Mouse (Mus musculus) neural tube, embryonic 13.5 days (tissue): ENCODE results near the gene Plxna4. TPM values are rescaled to one million over a fixed set of nuclear protein-coding genes. Genes with fewer than 3 reads are reported as not detected.

Experiments used
- ATAC-seq: fragments of 200-750 bp; cut with Nextera tagmentation; 2 replicates; pipeline ENCODE4 v1.8.0; 2017; ENCODE audit warnings: low read depth, mild to moderate bottlenecking, moderate TSS enrichment, moderate library complexity
- H3K27ac ChIP-seq: fragments of 300-500 bp; sonication (generic); replicated peaks from 2 replicates; pipeline ENCODE4 v1.5.1; 2015; ENCODE audit warnings: moderate library complexity, mild to moderate bottlenecking, inconsistent platforms
- H3K27me3 ChIP-seq: fragments of 300-500 bp; sonication (generic); 2 replicates; pipeline ENCODE4 v1.6.1; 2015; ENCODE audit warnings: mild to moderate bottlenecking, inconsistent platforms
- H3K36me3 ChIP-seq: fragments of 300-500 bp; sonication (generic); 2 replicates; pipeline ENCODE4 v1.6.1; 2015; ENCODE audit warnings: mild to moderate bottlenecking, inconsistent platforms
- H3K4me1 ChIP-seq: fragments of 300-500 bp; sonication (generic); replicated peaks from 2 replicates; pipeline ENCODE4 v1.6.1; 2015; ENCODE audit warnings: inconsistent platforms
- H3K4me2 ChIP-seq: fragments of 300-500 bp; sonication (generic); 2 replicates; pipeline ENCODE4 v1.6.1; 2015; ENCODE audit warnings: inconsistent platforms, mild to moderate bottlenecking, moderate library complexity
- H3K4me3 ChIP-seq: fragments of 300-500 bp; sonication (generic); 2 replicates; pipeline ENCODE4 v1.5.1; 2015; ENCODE audit warnings: mild to moderate bottlenecking, inconsistent platforms
- H3K9ac ChIP-seq: fragments of 300-500 bp; sonication (generic); 2 replicates; pipeline ENCODE4 v1.6.1; 2015; ENCODE audit warnings: moderate library complexity, mild to moderate bottlenecking, inconsistent platforms
- H3K9me3 ChIP-seq: fragments of 300-500 bp; sonication (generic); 2 replicates; pipeline ENCODE4 v1.6.1; 2016; ENCODE audit warnings: inconsistent platforms
- WGBS: fragments of 180-500 bp; shearing (Covaris S2); methylation state at CpG from one replicate; pipeline ENCODE4 v1.1.7; 2015; 5-methylcytosine and 5-hydroxymethylcytosine counted together
- polyA plus RNA-seq: library from polyadenylated mRNA; unstranded; fragments of >200 nt; fragmentation: Nextera tagmentation; extraction: Ambion mirVana; gene quantifications from 2 replicates; pipeline ENCODE4 v1.2.1, GENCODE M21; 2015

Gene Plxna4
- polyA plus RNA-seq, 1 experiment from 2014 or later = 17.1 TPM

GRCm38 (mm10) chr6:32183651-32184185 is 404.3 kb downstream of the Plxna4 start:
- H3K4me3 ChIP-seq = no peak overlapping the region
- H3K36me3 ChIP-seq = peaks cover 75% of the 10 kb centered on the region
- no peak for ATAC-seq
- no peaks in the 10 kb centered on the region for H3K27me3 ChIP-seq
- no peak overlapping the region for H3K4me2 ChIP-seq
- H3K9ac ChIP-seq = no peak overlapping the region
- WGBS = 72% methylated on average over 6 of the region's 6 CpGs
- H3K27ac ChIP-seq = no peak overlapping the region
- H3K9me3 ChIP-seq = no peaks in the 10 kb centered on the region
- 0 out of 2 replicates have a peak, but pooled peaks cover 5% of the 10 kb centered on the region for H3K4me1 ChIP-seq

GRCm38 (mm10) chr6:32180012-32180358 is 408.0 kb downstream of the Plxna4 start:
- Histone ChIP-seq H3K9ac (no peak overlapping the region), H3K27me3 (no peaks in the 10 kb centered on the region), H3K4me1 (0 out of 2 replicates have a peak, but pooled peaks cover 5% of the 10 kb centered on the region), H3K9me3 (no peaks in the 10 kb centered on the region), H3K4me2 (no peak overlapping the region), H3K27ac (no peak overlapping the region), H3K36me3 (peaks cover 75% of the 10 kb centered on the region), H3K4me3 (no peak overlapping the region)
- WGBS = 79% methylated on average over 5 of the region's 5 CpGs
- ATAC-seq = no peak

- no peak overlapping the region for H3K4me2 ChIP-seq
- 0 out of 2 replicates have a peak, but pooled peaks cover 5% of the 10 kb centered on the region for H3K4me1 ChIP-seq
- no peak for ATAC-seq
- peaks cover 75% of the 10 kb centered on the region for H3K36me3 ChIP-seq
- H3K9ac ChIP-seq = no peak overlapping the region
- no peak overlapping the region for H3K27ac ChIP-seq
- H3K9me3 ChIP-seq = no peaks in the 10 kb centered on the region
- no peak overlapping the region for H3K4me3 ChIP-seq
- WGBS = 90% methylated on average over 2 of the region's 2 CpGs
- H3K27me3 ChIP-seq = no peaks in the 10 kb centered on the region
These were observed 408.5 kb downstream of the Plxna4 start for GRCm38 (mm10) chr6:32179346-32180011.

DNA sequence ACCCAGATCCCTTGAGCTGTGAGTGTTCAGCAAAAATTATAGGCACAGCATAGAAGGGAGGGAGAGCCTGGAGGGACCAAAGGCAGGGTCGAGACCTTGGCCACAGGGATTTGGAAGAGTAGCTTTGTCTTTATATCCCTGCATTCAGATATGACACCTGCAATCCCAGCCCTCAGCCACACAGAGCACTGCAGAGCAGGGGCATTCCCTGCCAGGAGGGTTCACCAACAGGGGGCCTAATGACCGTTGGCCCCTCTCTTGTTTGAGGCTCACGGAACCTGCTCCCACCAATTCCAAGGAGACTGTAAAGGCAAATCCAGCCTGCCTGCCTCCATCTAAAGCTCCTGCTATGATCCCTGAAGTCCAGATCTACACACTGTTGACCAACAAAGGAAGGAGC is 410.1 kb downstream of the Plxna4 start:
- Histone ChIP-seq H3K27me3 (no peaks in the 10 kb centered on the region), H3K4me1 (0 out of 2 replicates have a peak, but pooled peaks cover 5% of the 10 kb centered on the region), H3K36me3 (peaks cover 70% of the 10 kb centered on the region), H3K27ac (no peak overlapping the region), H3K9me3 (no peaks in the 10 kb centered on the region), H3K4me2 (no peak overlapping the region), H3K4me3 (no peak overlapping the region), H3K9ac (no peak overlapping the region)
- WGBS = 73% methylated on average over 3 of the region's 3 CpGs
- no peak for ATAC-seq

- no peak for ATAC-seq
- Histone ChIP-seq H3K4me1 (no peaks in the 10 kb centered on the region), H3K4me3 (no peak overlapping the region), H3K9me3 (no peaks in the 10 kb centered on the region), H3K27ac (no peak overlapping the region), H3K4me2 (no peak overlapping the region), H3K27me3 (no peaks in the 10 kb centered on the region), H3K9ac (no peak overlapping the region), H3K36me3 (peaks cover 41% of the 10 kb centered on the region)
- 44% methylated on average over 1 of the region's 1 CpGs for WGBS
These were observed 420.3 kb downstream of the Plxna4 start for GRCm38 (mm10) chr6:32167725-32168124.

DNA sequence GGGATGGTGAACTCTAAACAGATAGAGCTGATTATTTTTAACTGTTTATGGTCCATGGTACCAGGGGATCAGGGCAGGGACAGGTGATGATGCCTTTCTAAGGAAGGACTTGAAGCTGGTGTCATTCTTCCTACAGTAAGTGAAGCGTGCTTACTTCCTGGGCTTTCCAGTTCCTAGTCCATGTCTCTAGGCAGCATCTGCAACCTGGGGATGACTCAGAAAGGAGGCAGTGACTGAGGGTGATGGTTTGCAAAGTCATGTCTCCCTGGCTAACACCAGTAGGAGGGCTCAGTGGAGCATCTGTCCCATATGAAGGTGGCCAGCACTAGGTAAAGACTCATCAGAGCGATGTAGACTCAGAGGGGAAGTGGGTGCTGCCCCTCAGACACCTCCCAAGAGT is 427.6 kb downstream of the Plxna4 start:
- 92% methylated on average over 2 of the region's 2 CpGs for WGBS
- no peak for ATAC-seq
- H3K4me2 ChIP-seq = no peak overlapping the region
- H3K9ac ChIP-seq = no peak overlapping the region
- H3K4me3 ChIP-seq = no peak overlapping the region
- H3K27ac ChIP-seq = no peak overlapping the region
- peaks cover 14% of the 10 kb centered on the region for H3K4me1 ChIP-seq
- H3K27me3 ChIP-seq = no peaks in the 10 kb centered on the region
- H3K36me3 ChIP-seq = peaks cover 63% of the 10 kb centered on the region
- no peaks in the 10 kb centered on the region for H3K9me3 ChIP-seq

GRCm38 (mm10) chr6:32159931-32160330 is 428.1 kb downstream of the Plxna4 start:
- Histone ChIP-seq H3K27ac (no peak overlapping the region), H3K4me3 (no peak overlapping the region), H3K4me2 (no peak overlapping the region), H3K9me3 (no peaks in the 10 kb centered on the region), H3K27me3 (no peaks in the 10 kb centered on the region), H3K4me1 (peaks cover 15% of the 10 kb centered on the region), H3K9ac (no peak overlapping the region), H3K36me3 (peaks cover 61% of the 10 kb centered on the region)
- WGBS = 46% methylated on average over 4 of the region's 4 CpGs
- ATAC-seq = no peak

DNA sequence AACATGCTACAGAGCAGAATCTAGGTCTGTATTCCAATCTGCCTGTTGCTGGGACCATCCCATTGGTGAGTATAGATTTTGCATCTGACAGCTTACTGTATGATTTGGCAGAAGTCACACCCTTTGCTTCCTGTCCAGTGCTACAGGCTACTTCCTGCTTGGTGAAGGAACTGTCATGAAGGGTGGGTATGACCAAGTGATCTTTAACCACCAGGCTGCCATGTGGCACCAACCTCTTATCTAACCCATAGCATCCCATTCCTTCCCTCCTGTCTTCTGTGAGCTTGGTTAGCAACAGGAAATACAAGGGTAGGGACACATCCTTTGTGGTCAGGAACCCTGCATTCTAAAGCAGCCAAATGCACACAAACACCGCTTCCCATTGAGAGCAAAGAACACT is 429.6 kb downstream of the Plxna4 start:
- Histone ChIP-seq H3K4me1 (peaks cover 30% of the 10 kb centered on the region), H3K27ac (no peak overlapping the region), H3K27me3 (no peaks in the 10 kb centered on the region), H3K4me2 (no peak overlapping the region), H3K36me3 (peaks cover 57% of the 10 kb centered on the region), H3K4me3 (no peak overlapping the region), H3K9me3 (no peaks in the 10 kb centered on the region), H3K9ac (no peak overlapping the region)
- no peak for ATAC-seq
- WGBS = 91% methylated on average over 1 of the region's 1 CpGs

DNA sequence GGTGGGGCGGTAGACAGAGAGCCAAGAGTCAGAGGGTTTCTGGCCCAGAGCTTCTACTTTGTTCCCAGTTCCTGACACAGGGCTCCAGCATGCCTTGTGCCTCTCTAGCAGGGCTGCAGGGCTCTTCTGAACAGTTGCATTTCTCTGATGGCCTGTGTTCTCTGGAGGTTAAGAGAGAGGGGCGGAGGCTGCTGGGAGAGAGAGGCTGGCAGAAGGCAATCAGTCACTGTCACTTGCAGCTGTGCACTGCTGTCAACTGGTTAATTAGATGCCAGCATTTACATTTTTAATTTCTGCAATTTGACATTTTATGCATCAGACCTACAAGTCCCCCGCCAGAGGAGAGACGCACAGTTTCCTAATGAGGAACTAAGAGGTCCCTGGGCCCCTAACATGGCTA is 434.8 kb downstream of the Plxna4 start:
- Histone ChIP-seq H3K36me3 (peaks cover 77% of the 10 kb centered on the region), H3K27ac (peak overlapping the region; percentile 57)
- ATAC-seq = peak; percentile 86

GRCm38 (mm10) chr6:32150836-32151235 is 437.2 kb downstream of the Plxna4 start:
- H3K4me1 ChIP-seq = peaks cover 25% of the 10 kb centered on the region
- H3K9ac ChIP-seq = no peak overlapping the region
- no peak overlapping the region for H3K4me2 ChIP-seq
- no peak overlapping the region for H3K27ac ChIP-seq
- H3K27me3 ChIP-seq = no peaks in the 10 kb centered on the region
- peaks cover 54% of the 10 kb centered on the region for H3K36me3 ChIP-seq
- ATAC-seq = no peak
- WGBS = 87% methylated on average over 4 of the region's 4 CpGs
- H3K9me3 ChIP-seq = no peaks in the 10 kb centered on the region
- H3K4me3 ChIP-seq = no peak overlapping the region

More for the DNA sequence above, 434.8 kb downstream of the Plxna4 start:
- no peaks in the 10 kb centered on the region for H3K27me3 ChIP-seq
- peaks cover 25% of the 10 kb centered on the region for H3K4me1 ChIP-seq
- H3K4me2 ChIP-seq = no peak overlapping the region
- H3K9me3 ChIP-seq = no peaks in the 10 kb centered on the region
- H3K9ac ChIP-seq = no peak overlapping the region
- H3K4me3 ChIP-seq = no peak overlapping the region
- 53% methylated on average over 4 of the region's 4 CpGs for WGBS

GRCm38 (mm10) chr6:32144771-32145170 is 443.2 kb downstream of the Plxna4 start:
- Histone ChIP-seq H3K4me3 (no peak overlapping the region), H3K27me3 (no peaks in the 10 kb centered on the region), H3K4me1 (no peaks in the 10 kb centered on the region), H3K4me2 (no peak overlapping the region), H3K9ac (no peak overlapping the region), H3K27ac (no peak overlapping the region), H3K9me3 (no peaks in the 10 kb centered on the region), H3K36me3 (peaks cover 15% of the 10 kb centered on the region)
- 78% methylated on average over 4 of the region's 4 CpGs for WGBS
- ATAC-seq = no peak

DNA sequence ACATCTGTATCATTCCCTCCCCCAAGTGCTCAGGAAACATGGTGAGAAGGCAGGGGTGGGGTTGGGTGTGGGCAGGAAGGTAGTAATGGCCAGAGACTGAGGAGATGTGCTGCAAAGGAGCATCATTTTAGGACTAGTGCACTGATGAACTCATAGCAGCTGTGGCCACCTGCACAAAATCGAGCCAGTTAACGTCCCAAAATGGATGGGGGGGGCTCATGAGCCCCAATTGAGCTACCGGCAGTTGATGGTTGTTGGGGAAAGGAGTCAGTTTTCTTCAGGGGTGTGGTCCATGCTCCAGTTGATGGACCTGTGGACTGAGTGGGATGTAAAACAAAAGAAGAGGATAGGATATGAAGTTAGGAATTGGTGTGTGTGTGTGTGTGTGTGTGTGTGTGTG is 448.5 kb downstream of the Plxna4 start:
- 81% methylated on average over 3 of the region's 3 CpGs for WGBS
- Histone ChIP-seq H3K9me3 (no peaks in the 10 kb centered on the region), H3K36me3 (no peaks in the 10 kb centered on the region), H3K4me2 (no peak overlapping the region), H3K4me1 (no peaks in the 10 kb centered on the region), H3K9ac (no peak overlapping the region), H3K27ac (no peak overlapping the region), H3K27me3 (no peaks in the 10 kb centered on the region), H3K4me3 (no peak overlapping the region)
- ATAC-seq = no peak

GRCm38 (mm10) chr6:32126914-32127313 is 461.1 kb downstream of the Plxna4 start:
- H3K27ac ChIP-seq = no peak overlapping the region
- H3K36me3 ChIP-seq = no peaks in the 10 kb centered on the region
- no peaks in the 10 kb centered on the region for H3K4me1 ChIP-seq
- H3K27me3 ChIP-seq = no peaks in the 10 kb centered on the region
- H3K9me3 ChIP-seq = no peaks in the 10 kb centered on the region
- WGBS = 70% methylated on average over 6 of the region's 6 CpGs
- H3K9ac ChIP-seq = no peak overlapping the region
- H3K4me2 ChIP-seq = no peak overlapping the region
- no peak for ATAC-seq
- H3K4me3 ChIP-seq = no peak overlapping the region
